Comparison of ENCODE assay signal across 26 mouse cellular contexts in genomic region chr17:25998425-25998824, GRCm38 (mm10). TPM values are rescaled to one million over a fixed set of nuclear protein-coding genes. Genes with fewer than 3 reads are reported as not detected.
DNase-seq lines count a peak whose midpoint lies in the region; ATAC-seq and TF ChIP-seq lines count a peak whose summit lies in the region.
"Had no signal": no experiment of that assay in that cellular context is flagged by ENCODE, and none has a peak within 500 bp of the region (broad histone marks: within the 10 kb centered on the region; RNA-seq: fewer than 3 reads in every experiment).

No protein-coding gene starts in this region.

- WGBS in intestine, embryonic 16.5 days, result 86% methylated on average over 11 of the region's 11 CpGs
- 79% methylated on average over 11 of the region's 11 CpGs for WGBS in intestine, postnatal 0 days
- WGBS in kidney, embryonic 14.5 days, result 60% methylated on average over 11 of the region's 11 CpGs
- 57% methylated on average over 11 of the region's 11 CpGs for whole genome bisulfite sequencing in kidney, postnatal 0 days

- ATAC-seq in intestine, embryonic 16.5 days, result 0 out of 2 replicates have a peak, but pooled peaks have one; percentile 12
- ATAC-seq in intestine, postnatal 0 days, result no peak
- peak; percentile 64; the same call in 1 of the 2 replicates for ATAC-seq in kidney, embryonic 14.5 days (ENCODE audit: low FRiP score, low TSS enrichment)
- ATAC-seq in kidney, postnatal 0 days (replicated peaks; ENCODE audit: low FRiP score, low read depth), result peak; percentile 78
- ATAC-seq: forebrain, embryonic 13.5 days; forebrain, embryonic 16.5 days had no signal

- no peak overlapping the region for H3K27ac ChIP-seq in intestine, embryonic 16.5 days (ENCODE audit: low read length)
- H3K27ac ChIP-seq in intestine, postnatal 0 days (ENCODE audit: low read depth, low read length), result no peak overlapping the region
- H3K27ac ChIP-seq in kidney, embryonic 14.5 days (ENCODE audit: low read depth, low read length), result no peak overlapping the region
- H3K27ac ChIP-seq in kidney, postnatal 0 days, result no peak overlapping the region
- H3K27ac ChIP-seq: forebrain, embryonic 10.5 days; forebrain, embryonic 13.5 days; gastrocnemius, adult 2 months; hindbrain, embryonic 12.5 days; hindbrain, embryonic 15.5 days had no signal

- H3K4me1 ChIP-seq in intestine, embryonic 16.5 days (ENCODE audit: control insufficient read depth, insufficient read depth, low read length), result no peaks in the 10 kb centered on the region
- H3K4me1 ChIP-seq in intestine, postnatal 0 days (replicated peaks; ENCODE audit: control insufficient read depth, insufficient read depth, low read length), result no peaks in the 10 kb centered on the region
- 0 out of 2 replicates have a peak, but pooled peaks cover 3% of the 10 kb centered on the region for H3K4me1 ChIP-seq in kidney, embryonic 14.5 days (ENCODE audit: control insufficient read depth, insufficient read depth, low read length)
- no peaks in the 10 kb centered on the region; the same call in 1 of the 2 replicates for H3K4me1 ChIP-seq in kidney, postnatal 0 days (replicated peaks; ENCODE audit: insufficient read depth, low read length)
- H3K4me1 ChIP-seq: forebrain, embryonic 10.5 days; forebrain, embryonic 13.5 days; hindbrain, embryonic 12.5 days; hindbrain, embryonic 15.5 days had no signal

- no peaks in the 10 kb centered on the region for H3K36me3 ChIP-seq in intestine, embryonic 16.5 days (ENCODE audit: control insufficient read depth, insufficient read depth, low read length)
- peaks cover 22% of the 10 kb centered on the region for H3K36me3 ChIP-seq in intestine, postnatal 0 days (ENCODE audit: control insufficient read depth, insufficient read depth)
- peaks cover 36% of the 10 kb centered on the region for H3K36me3 ChIP-seq in kidney, embryonic 14.5 days (ENCODE audit: control insufficient read depth, insufficient read depth, low read length)
- peaks cover 10% of the 10 kb centered on the region; the same call in 1 of the 2 replicates for H3K36me3 ChIP-seq in kidney, postnatal 0 days (ENCODE audit: insufficient read depth, low read length)

- H3K27me3 ChIP-seq in intestine, embryonic 16.5 days (replicated peaks; ENCODE audit: control insufficient read depth, insufficient read depth, low read length), result no peaks in the 10 kb centered on the region
- no peaks in the 10 kb centered on the region for H3K27me3 ChIP-seq in intestine, postnatal 0 days (replicated peaks; ENCODE audit: control insufficient read depth, insufficient read depth, low read length)
- no peaks in the 10 kb centered on the region for H3K27me3 ChIP-seq in kidney, embryonic 14.5 days (ENCODE audit: control insufficient read depth, insufficient read depth, low read length)
- H3K27me3 ChIP-seq in kidney, postnatal 0 days (ENCODE audit: insufficient read depth, low read length), result no peaks in the 10 kb centered on the region
- H3K27me3 ChIP-seq: forebrain, embryonic 13.5 days; hindbrain, embryonic 12.5 days; hindbrain, embryonic 15.5 days had no signal

- no peaks in the 10 kb centered on the region for H3K9me3 ChIP-seq in intestine, embryonic 16.5 days (ENCODE audit: control insufficient read depth, low read length)
- H3K9me3 ChIP-seq in intestine, postnatal 0 days (ENCODE audit: control insufficient read depth), result no peaks in the 10 kb centered on the region
- H3K9me3 ChIP-seq in kidney, embryonic 14.5 days (ENCODE audit: control insufficient read depth, low read length), result no peaks in the 10 kb centered on the region
- no peaks in the 10 kb centered on the region for H3K9me3 ChIP-seq in kidney, postnatal 0 days (replicated peaks; ENCODE audit: low read length)
- H3K9me3 ChIP-seq: forebrain, embryonic 10.5 days; forebrain, embryonic 13.5 days; hindbrain, embryonic 12.5 days; hindbrain, embryonic 15.5 days had no signal

- H3K4me3 ChIP-seq in intestine, embryonic 16.5 days (ENCODE audit: low read length), result no peak overlapping the region
- H3K4me3 ChIP-seq in intestine, postnatal 0 days (ENCODE audit: low read depth, low read length), result no peak overlapping the region
- H3K4me3 ChIP-seq in kidney, embryonic 14.5 days (ENCODE audit: low read length), result no peak overlapping the region
- H3K4me3 ChIP-seq in kidney, postnatal 0 days (replicated peaks; ENCODE audit: low read depth, low read length), result no peak overlapping the region
- H3K4me3 ChIP-seq: forebrain, embryonic 10.5 days; forebrain, embryonic 13.5 days; gastrocnemius, adult 2 months; hindbrain, embryonic 12.5 days; hindbrain, embryonic 15.5 days had no signal

- DNase-seq in kidney, postnatal 14 days, result no peak
- no peak for DNase-seq in kidney, postnatal 0 days (ENCODE audit: low spot score)
- DNase-seq in kidney, postnatal 4 days, result no peak
- no peak for DNase-seq in cerebellum, adult 9-11 months
- DNase-seq: adrenal gland, adult 8-10 months; adrenal gland, postnatal 25 days; B cell, adult 2 months; cerebellum, adult 11-12 months; cerebellum, adult 8-10 months; cerebellum, postnatal 14 days; gastrocnemius, adult 2 months; gastrocnemius, postnatal 14 days; heart, adult 11 months had no signal

- H3K9ac ChIP-seq in intestine, embryonic 16.5 days (ENCODE audit: low read depth, low read length), result no peak overlapping the region
- H3K9ac ChIP-seq in intestine, postnatal 0 days (ENCODE audit: low read depth, low read length), result no peak overlapping the region
- H3K9ac ChIP-seq in kidney, embryonic 14.5 days (ENCODE audit: low read depth, low read length), result 0 out of 2 replicates have a peak overlapping the region, but pooled peaks have one; percentile 2
- no peak overlapping the region for H3K9ac ChIP-seq in kidney, postnatal 0 days (ENCODE audit: low read depth, low read length)
- H3K9ac ChIP-seq: forebrain, embryonic 13.5 days; hindbrain, embryonic 12.5 days; hindbrain, embryonic 15.5 days had no signal

- H3K4me2 ChIP-seq in intestine, embryonic 16.5 days (ENCODE audit: low read depth, low read length), result no peak overlapping the region
- H3K4me2 ChIP-seq in intestine, postnatal 0 days (replicated peaks; ENCODE audit: low read depth), result no peak overlapping the region
- H3K4me2 ChIP-seq in kidney, embryonic 14.5 days (replicated peaks; ENCODE audit: low read depth, low read length), result no peak overlapping the region
- H3K4me2 ChIP-seq in kidney, postnatal 0 days (ENCODE audit: low read length), result no peak overlapping the region
- H3K4me2 ChIP-seq: forebrain, embryonic 13.5 days; heart, embryonic 11.5 days; hindbrain, embryonic 12.5 days; hindbrain, embryonic 15.5 days had no signal

- no peak for TF ChIP-seq CTCF in intestine, postnatal 0 days (IDR thresholded peaks at IDR 0.05; ENCODE audit: low read depth)
- no peak for TF ChIP-seq CTCF in kidney, postnatal 0 days (IDR thresholded peaks at IDR 0.05; ENCODE audit: low read depth)

RNA-seq across cellular contexts. Expression of gene Capn15, which starts 12.8 kb away (rescaled TPM):
- 22.3 and 24.5 TPM in 2 replicates for polyA plus RNA-seq in intestine, embryonic 16.5 days (2015; fragmentation: Nextera tagmentation; extraction: Ambion mirVana)
- 29.5 and 37.4 TPM in 2 replicates for polyA plus RNA-seq in intestine, postnatal 0 days (2015; fragmentation: Nextera tagmentation; extraction: Ambion mirVana)
- 27.1 and 35.3 TPM in 2 replicates for polyA plus RNA-seq in kidney, embryonic 14.5 days (2014; fragmentation: Nextera tagmentation; extraction: Ambion mirVana)
- polyA plus RNA-seq in kidney, postnatal 0 days (2015; fragmentation: Nextera tagmentation; extraction: Ambion mirVana), result 17.0 and 19.8 TPM in 2 replicates

RNA-seq across cellular contexts. Expression of gene A930017K11Rik, which starts 46.1 kb away (rescaled TPM):
- 0.21 and 0.22 TPM in 2 replicates for polyA plus RNA-seq in intestine, embryonic 16.5 days (2015; fragmentation: Nextera tagmentation; extraction: Ambion mirVana)
- polyA plus RNA-seq in intestine, postnatal 0 days (2015; fragmentation: Nextera tagmentation; extraction: Ambion mirVana), result 0.05 and 0.09 TPM in 2 replicates
- 2.8 and 4.4 TPM in 2 replicates for polyA plus RNA-seq in kidney, embryonic 14.5 days (2014; fragmentation: Nextera tagmentation; extraction: Ambion mirVana)
- 6.8 and 7.2 TPM in 2 replicates for polyA plus RNA-seq in kidney, postnatal 0 days (2015; fragmentation: Nextera tagmentation; extraction: Ambion mirVana)
- polyA plus RNA-seq: embryonic facial prominence, embryonic 14.5 days; forebrain, embryonic 13.5 days; forebrain, embryonic 16.5 days; heart, embryonic 14.5 days; heart, postnatal 0 days had no signal

RNA-seq across cellular contexts. Expression of gene Nhlrc4, which starts 53.7 kb away (rescaled TPM):
- polyA plus RNA-seq in intestine, embryonic 16.5 days (2015; fragmentation: Nextera tagmentation; extraction: Ambion mirVana), result 0.73 TPM in 1 of 2 replicates, not detected in the other
- polyA plus RNA-seq in intestine, postnatal 0 days (2015; fragmentation: Nextera tagmentation; extraction: Ambion mirVana), result not detected in 2 replicates
- polyA plus RNA-seq in kidney, embryonic 14.5 days (2014; fragmentation: Nextera tagmentation; extraction: Ambion mirVana), result 0.28 and 0.43 TPM in 2 replicates
- 1.1 and 2.5 TPM in 2 replicates for polyA plus RNA-seq in kidney, postnatal 0 days (2015; fragmentation: Nextera tagmentation; extraction: Ambion mirVana)
- polyA plus RNA-seq: embryonic facial prominence, embryonic 11.5 days; forebrain, embryonic 13.5 days; forebrain, embryonic 16.5 days; heart, embryonic 14.5 days; heart, postnatal 0 days; hindbrain, embryonic 12.5 days had no signal

RNA-seq across cellular contexts. Expression of gene Pigq, which starts 53.7 kb away (rescaled TPM):
- polyA plus RNA-seq in intestine, embryonic 16.5 days (2015; fragmentation: Nextera tagmentation; extraction: Ambion mirVana), result 57.8 and 59.7 TPM in 2 replicates
- polyA plus RNA-seq in intestine, postnatal 0 days (2015; fragmentation: Nextera tagmentation; extraction: Ambion mirVana), result 34.9 and 37.2 TPM in 2 replicates
- 51.5 and 77.2 TPM in 2 replicates for polyA plus RNA-seq in kidney, embryonic 14.5 days (2014; fragmentation: Nextera tagmentation; extraction: Ambion mirVana)
- 69.5 and 70.2 TPM in 2 replicates for polyA plus RNA-seq in kidney, postnatal 0 days (2015; fragmentation: Nextera tagmentation; extraction: Ambion mirVana)
